Mouse (Mus musculus) adrenal gland, postnatal 36 days (tissue): ENCODE measurements around the gene Dnase2b. TPM values are rescaled to one million over a fixed set of nuclear protein-coding genes. Genes with fewer than 3 reads are reported as not detected.
A peak's percentile ranks its signal among the peaks of the same experiment; 100 is the strongest.

Source experiments
- DNase-seq, 2 experiments: peaks; one replicate each; pipeline ENCODE4 v3.0.0; 2021; ENCODE audit warnings: mixed read lengths in 1 of 2
- long read RNA-seq, 2 experiments: library from polyadenylated mRNA; stranded (forward); transcript quantifications; one replicate each; pipeline ENCODE4 v2.0.0; 2021; ENCODE audit warnings: borderline sequencing depth in 2 of 2
- total RNA-seq, 2 experiments: library from RNA; stranded (reverse); gene quantifications; 2 replicates each; pipeline ENCODE4 v1.2.3; 2021

The Dnase2b gene
- total RNA-seq = not detected
- long read RNA-seq, experiment 1 = 0 reads
- long read RNA-seq, experiment 2, partial matches to known transcripts = 0 of 2 reads
- long read RNA-seq, experiment 2, other reads (novel, unspliced or antisense) = 2 of 2 reads

GRCm38 (mm10) chr3:146615496-146615895 is at the start of gene Dnase2b:
Gene Dnase2b (minus strand): TSS chr3:146615596.
- no peak for DNase-seq

- DNase-seq = no peak
Observed at GRCm38 (mm10) chr3:146661907-146662306, 46.5 kb upstream of the Dnase2b start.

GRCm38 (mm10) chr3:146661001-146661400 is 45.6 kb upstream of the Dnase2b start:
- DNase-seq = no peak

- DNase-seq = peak; percentile 42 to 45
Observed at GRCm38 (mm10) chr3:146659321-146659720, 43.9 kb upstream of the Dnase2b start.

- DNase-seq = no peak
Observed at GRCm38 (mm10) chr3:146658061-146658639, 42.8 kb upstream of the Dnase2b start.

- peak; percentile 62 to 66 for DNase-seq
Observed at GRCm38 (mm10) chr3:146657433-146657832, 42.0 kb upstream of the Dnase2b start.

- no peak for DNase-seq
Observed at GRCm38 (mm10) chr3:146655111-146655577, 39.7 kb upstream of the Dnase2b start.

GRCm38 (mm10) chr3:146653692-146654091 is 38.3 kb upstream of the Dnase2b start:
- DNase-seq = no peak

GRCm38 (mm10) chr3:146652431-146652830 is 37.0 kb upstream of the Dnase2b start:
- peak; percentile 66 to 74 for DNase-seq

GRCm38 (mm10) chr3:146651217-146651616 is 35.8 kb upstream of the Dnase2b start, which contains the start of gene 4930503B20Rik:
Gene 4930503B20Rik (minus strand): TSS chr3:146651317.
- no peak for DNase-seq

- DNase-seq = no peak
Observed at GRCm38 (mm10) chr3:146650716-146651115, 35.3 kb upstream of the Dnase2b start.

GRCm38 (mm10) chr3:146649311-146649894 is 34.0 kb upstream of the Dnase2b start:
- DNase-seq = no peak

GRCm38 (mm10) chr3:146641818-146642427 is 26.5 kb upstream of the Dnase2b start:
- peak; percentile 53 to 62 for DNase-seq

GRCm38 (mm10) chr3:146632506-146632905 is 17.1 kb upstream of the Dnase2b start:
- DNase-seq = no peak

GRCm38 (mm10) chr3:146628227-146628982 is 13.0 kb upstream of the Dnase2b start:
- DNase-seq = no peak

- DNase-seq = no peak
Observed at GRCm38 (mm10) chr3:146625766-146626165, 10.4 kb upstream of the Dnase2b start.

GRCm38 (mm10) chr3:146621966-146622365 is 6.6 kb upstream of the Dnase2b start:
- DNase-seq = no peak

GRCm38 (mm10) chr3:146620555-146621249 is 5.3 kb upstream of the Dnase2b start:
- DNase-seq = peak; percentile 70 to 79

GRCm38 (mm10) chr3:146620101-146620500 is 4.7 kb upstream of the Dnase2b start:
- no peak for DNase-seq

- DNase-seq = no peak
Observed at GRCm38 (mm10) chr3:146618357-146618756, 3.0 kb upstream of the Dnase2b start.

- no peak for DNase-seq
Observed at GRCm38 (mm10) chr3:146617946-146618345, 2.5 kb upstream of the Dnase2b start.
